Mouse (Mus musculus): ENCODE measurements at regions not wholly inside any gene's neighbourhood (a gene's known extent, or its start where the extent isn't known, plus 50 kb on each side); places are given as distances from the start of the nearest gene placed in this dataset.

DNA sequence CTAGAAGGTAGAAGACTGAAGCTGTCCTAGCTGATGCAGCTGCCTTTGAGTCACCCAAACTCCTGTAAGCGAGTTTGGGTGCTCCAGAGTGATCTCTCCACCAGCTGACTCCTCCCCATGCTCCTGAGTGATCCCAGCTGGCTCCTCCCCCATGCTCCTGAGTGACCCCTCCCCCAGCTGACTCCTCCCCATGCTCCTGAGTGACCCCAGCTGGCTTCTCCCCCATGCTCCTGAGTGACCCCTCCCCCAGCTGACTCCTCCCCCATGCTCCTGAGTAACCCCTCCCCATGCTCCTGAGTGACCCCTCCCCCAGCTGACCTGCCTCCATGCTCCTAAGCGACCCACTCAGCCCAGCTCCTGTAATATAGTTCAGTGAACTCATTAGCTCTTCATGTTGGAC is 123.7 kb downstream of the Tfap2c start:
- TF ChIP-seq POLR2A (IDR thresholded peaks at IDR 0.05; ENCODE audit: insufficient read length, low read depth) (no peak), USF1 (IDR thresholded peaks at IDR 0.05; ENCODE audit: low read depth) (no peak), MAX (IDR thresholded peaks at IDR 0.05; ENCODE audit: low read depth) (no peak), POLR2AphosphoS2 (IDR thresholded peaks at IDR 0.05; ENCODE audit: insufficient read length, low read depth) (no peak), E2F4 (IDR thresholded peaks at IDR 0.05; ENCODE audit: insufficient read depth) (no peak), CEBPB (IDR thresholded peaks at IDR 0.05; ENCODE audit: insufficient read depth, poor library complexity, severe bottlenecking) (no peak), MYOD1 (IDR thresholded peaks at IDR 0.05; ENCODE audit: control insufficient read depth in 1 of 3, insufficient read length in 2 of 3, low read depth in 2 of 3) (no peak), TCF12 (IDR thresholded peaks at IDR 0.05; ENCODE audit: insufficient read depth, poor library complexity, severe bottlenecking) (no peak), MYOG (IDR thresholded peaks at IDR 0.05; ENCODE audit: control insufficient read depth in 1 of 3, insufficient read depth in 1 of 3, insufficient read length in 2 of 3, low read depth in 2 of 3) (no peak), TCF3 (IDR thresholded peaks at IDR 0.05; ENCODE audit: insufficient read length, low read depth) (no peak)
